Mouse (Mus musculus) MEL (cell line): ENCODE measurements around the gene Hvcn1.

Experiments
- CHD1 ChIP-seq: IDR thresholded peaks from 2 replicates; pipeline ENCODE4 v1.6.1; 2012; ENCODE audit warnings: low read depth, mild to moderate bottlenecking, inconsistent platforms, low read length, improper control_type of control experiment
- CTCF ChIP-seq, 3 experiments: IDR thresholded peaks in 2 of 3; conservative IDR thresholded peaks in 1 of 3; 2 replicates each; pipeline ENCODE4 v1.5.1; 2011 to 2012; ENCODE audit warnings: low read length in 3 of 3, low read depth in 2 of 3, mild to moderate bottlenecking in 2 of 3, improper control_type of control experiment in 1 of 3, inconsistent platforms in 1 of 3, mixed read lengths in 1 of 3, moderate library complexity in 1 of 3; ENCODE audit not compliant: control insufficient read depth in 1 of 3, insufficient read depth in 1 of 3, poor library complexity in 1 of 3, severe bottlenecking in 1 of 3
- E2F4 ChIP-seq: IDR thresholded peaks from 2 replicates; pipeline ENCODE4 v1.6.1; 2011; ENCODE audit warnings: low read depth, low read length, improper control_type of control experiment, borderline replicate concordance
- EP300 ChIP-seq, 2 experiments: IDR thresholded peaks; 2 replicates each; pipeline ENCODE4 v1.6.1; 2011; ENCODE audit warnings: improper control_type of control experiment in 2 of 2, low read length in 2 of 2, low read depth in 1 of 2, mild to moderate bottlenecking in 1 of 2
- ETS1 ChIP-seq: IDR thresholded peaks from 2 replicates; pipeline ENCODE4 v1.6.1; 2012; ENCODE audit warnings: low read depth, mild to moderate bottlenecking, inconsistent platforms, low read length, improper control_type of control experiment, moderate library complexity
- HCFC1 ChIP-seq: IDR thresholded peaks from 2 replicates; pipeline ENCODE4 v1.6.1; 2012; ENCODE audit warnings: low read depth, mild to moderate bottlenecking, inconsistent platforms, low read length, improper control_type of control experiment, moderate library complexity
- MAX ChIP-seq: IDR thresholded peaks from 2 replicates; pipeline ENCODE4 v1.6.1; 2011; ENCODE audit warnings: low read length, improper control_type of control experiment
- MXI1 ChIP-seq: IDR thresholded peaks from 2 replicates; pipeline ENCODE4 v1.6.1; 2011; ENCODE audit warnings: mild to moderate bottlenecking, low read depth, low read length, improper control_type of control experiment
- RCOR1 ChIP-seq: IDR thresholded peaks from 2 replicates; pipeline ENCODE4 v1.6.1; 2012; ENCODE audit warnings: low read depth, mild to moderate bottlenecking, inconsistent platforms, low read length, improper control_type of control experiment
- TBP ChIP-seq: IDR thresholded peaks from 2 replicates; pipeline ENCODE4 v1.8.0; 2011; ENCODE audit warnings: low read depth, low read length, improper control_type of control experiment
- USF2 ChIP-seq, 2 experiments: IDR thresholded peaks; 2 replicates each; pipeline ENCODE4 v1.6.1; 2011 to 2012; ENCODE audit warnings: improper control_type of control experiment in 2 of 2, low read length in 2 of 2, borderline replicate concordance in 1 of 2, inconsistent platforms in 1 of 2, low read depth in 1 of 2, mild to moderate bottlenecking in 1 of 2; ENCODE audit not compliant: insufficient read depth in 1 of 2
- ZC3H11A ChIP-seq: IDR thresholded peaks from 2 replicates; pipeline ENCODE4 v1.6.1; 2012; ENCODE audit warnings: low read depth, mild to moderate bottlenecking, inconsistent platforms, low read length, improper control_type of control experiment
- ZMIZ1 ChIP-seq: IDR thresholded peaks from 2 replicates; pipeline ENCODE4 v1.6.1; 2012; ENCODE audit warnings: low read depth, mild to moderate bottlenecking, inconsistent platforms, low read length, improper control_type of control experiment, moderate library complexity

GRCm38 (mm10) chr5:122218109-122218905, 11.7 kb downstream of the Hvcn1 start:
- TF ChIP-seq RCOR1, result no peak
- TF ChIP-seq MXI1, result no peak
- TF ChIP-seq HCFC1, result no peak
- no peak for TF ChIP-seq TBP
- no peak for TF ChIP-seq CHD1
- no peak for TF ChIP-seq CTCF (IDR thresholded peaks at IDR 0.05 in 2 of 3, conservative IDR thresholded peaks at IDR 0.05 in 1 of 3; ENCODE audit: control insufficient read depth in 1 of 3, insufficient read depth in 1 of 3, low read depth in 2 of 3, low read length in 3 of 3, poor library complexity in 1 of 3, severe bottlenecking in 1 of 3)
- no peak for TF ChIP-seq ETS1
- no peak for TF ChIP-seq ZMIZ1
- TF ChIP-seq E2F4, result no peak
- no peak for TF ChIP-seq USF2 (IDR thresholded peaks at IDR 0.05; ENCODE audit: borderline replicate concordance in 1 of 2, insufficient read depth in 1 of 2, low read depth in 1 of 2, low read length in 2 of 2)
- TF ChIP-seq EP300 (IDR thresholded peaks at IDR 0.05; ENCODE audit: low read depth in 1 of 2, low read length in 2 of 2), result no peak
- TF ChIP-seq ZC3H11A, result no peak
- TF ChIP-seq MAX, result no peak
